Mouse (Mus musculus) kidney, adult 18-20 months (tissue): ENCODE measurements around the gene Vmn1r91.
"Not testable (repeated sequence)": the region's sequence is repeated elsewhere in the genome, so short reads cannot be mapped to it uniquely, and the experiment has no call there.

ENCODE experiments used
- DNase-seq: peaks from one replicate; pipeline ENCODE4 v3.0.0; 2021

Gene Vmn1r91

GRCm38 (mm10) chr7:20099380-20099779, at the start of gene Vmn1r91:
Vmn1r91 (plus strand) TSS chr7:20099680.
- DNase-seq: not testable (repeated sequence)

- DNase-seq: not testable (repeated sequence)
Observed at GRCm38 (mm10) chr7:20064100-20064499, 35.4 kb upstream of the Vmn1r91 start.

- DNase-seq: not testable (repeated sequence)
Observed at GRCm38 (mm10) chr7:20078118-20078517, 21.4 kb upstream of the Vmn1r91 start.

- not testable (repeated sequence) for DNase-seq
Observed at GRCm38 (mm10) chr7:20122479-20122878, 23.0 kb downstream of the Vmn1r91 start, which contains the start of gene Gm16442. Gm16442 (minus strand) TSS chr7:20122579.

- DNase-seq: not testable (repeated sequence)
Observed at GRCm38 (mm10) chr7:20138988-20139387, 39.5 kb downstream of the Vmn1r91 start, which contains the start of gene Vmn1r93. Vmn1r93 (minus strand) TSS chr7:20139088.
